ENCODE assay signal across 8 mouse cellular contexts in the genomic region with DNA sequence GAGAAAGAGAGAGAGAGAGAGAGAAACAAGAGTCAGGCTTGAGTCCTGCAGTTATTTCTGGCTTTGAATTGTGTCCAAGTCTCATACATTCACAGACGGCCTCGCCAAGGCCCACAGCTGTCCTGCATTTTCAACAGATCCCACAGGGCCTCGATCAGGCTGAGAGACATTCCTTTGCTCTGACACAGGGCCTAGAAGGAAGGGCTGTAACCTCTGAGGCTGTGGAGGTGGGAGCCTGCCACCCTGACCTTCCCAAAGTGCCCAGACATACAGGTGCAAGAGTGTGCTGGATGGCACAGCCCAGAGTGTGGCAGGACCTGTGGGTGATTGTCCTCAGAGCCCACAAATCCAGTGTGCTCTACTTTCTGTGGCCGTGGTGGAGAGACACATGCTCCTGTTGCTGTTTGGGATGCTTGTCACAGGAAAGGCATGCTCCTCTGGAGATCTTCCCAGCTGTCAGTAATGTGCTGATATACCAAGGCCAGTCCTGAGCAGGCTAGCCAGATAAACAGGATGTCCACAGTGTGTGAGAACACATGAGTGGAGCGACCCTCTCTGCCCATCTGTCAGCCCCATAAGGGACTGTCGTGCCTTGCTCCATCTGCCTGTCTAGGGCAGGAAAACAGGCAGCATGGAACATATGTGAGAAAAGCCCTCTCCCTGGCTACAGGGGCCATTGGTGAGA.
DNase-seq lines count a peak whose midpoint lies in the region; ATAC-seq lines count a peak whose summit lies in the region.

No protein-coding gene starts in this region.

- H3K9me3 ChIP-seq in embryonic facial prominence, embryonic 11.5 days (replicated peaks; ENCODE audit: control insufficient read depth, low read length) = no peaks in the 10 kb centered on the region
- no peaks in the 10 kb centered on the region for H3K9me3 ChIP-seq in heart, embryonic 10.5 days
- no peaks in the 10 kb centered on the region for H3K9me3 ChIP-seq in lung, embryonic 16.5 days (ENCODE audit: control insufficient read depth, low read length)

- no peaks in the 10 kb centered on the region for H3K27me3 ChIP-seq in embryonic facial prominence, embryonic 11.5 days (ENCODE audit: control insufficient read depth, insufficient read depth, low read length)
- H3K27me3 ChIP-seq in heart, embryonic 10.5 days (ENCODE audit: insufficient read depth, poor library complexity, severe bottlenecking) = no peaks in the 10 kb centered on the region
- H3K27me3 ChIP-seq in lung, embryonic 16.5 days (ENCODE audit: control insufficient read depth, insufficient read depth, low read depth, low read length) = no peaks in the 10 kb centered on the region

- H3K4me1 ChIP-seq in embryonic facial prominence, embryonic 11.5 days (ENCODE audit: control insufficient read depth, insufficient read depth, low read length) = no peaks in the 10 kb centered on the region; the same call in 1 of the 2 replicates
- peaks cover 24% of the 10 kb centered on the region for H3K4me1 ChIP-seq in heart, embryonic 10.5 days
- H3K4me1 ChIP-seq in lung, embryonic 16.5 days (replicated peaks; ENCODE audit: control insufficient read depth, insufficient read depth, low read length) = peaks cover 14% of the 10 kb centered on the region; the same call in 1 of the 2 replicates

- peak; percentile 83 for ATAC-seq in embryonic facial prominence, embryonic 11.5 days (replicated peaks; ENCODE audit: insufficient number of reproducible peaks, low FRiP score, low TSS enrichment, low read depth)
- peak; percentile 97 for ATAC-seq in lung, embryonic 16.5 days (ENCODE audit: low read depth)

- WGBS in embryonic facial prominence, embryonic 11.5 days = 30% methylated on average over 6 of the region's 6 CpGs
- WGBS in heart, embryonic 10.5 days = 8% methylated on average over 6 of the region's 6 CpGs
- 12% methylated on average over 6 of the region's 6 CpGs for WGBS in lung, embryonic 16.5 days

- peak; percentile 77 to 79 for DNase-seq in cerebellum, postnatal 10 days
- DNase-seq in cerebellum, adult 11 months = no peak
- DNase-seq in embryonic facial prominence, embryonic 11.5 days (ENCODE audit: low spot score) = peak; percentile 66
- peak; percentile 85 for DNase-seq in heart, embryonic 10.5 days (ENCODE audit: low spot score)
- peak; percentile 38 to 45 for DNase-seq in kidney, adult 8-10 months
- peak; percentile 81 for DNase-seq in retina, postnatal 1 day
- no peak for DNase-seq in MN1 (ENCODE audit: low spot score)

- no peak overlapping the region for H3K4me2 ChIP-seq in embryonic facial prominence, embryonic 11.5 days (ENCODE audit: low read depth, low read length)
- no peak overlapping the region for H3K4me2 ChIP-seq in lung, embryonic 16.5 days (ENCODE audit: low read depth, low read length)

- H3K27ac ChIP-seq in embryonic facial prominence, embryonic 11.5 days (replicated peaks; ENCODE audit: low read depth, low read length) = no peak overlapping the region
- H3K27ac ChIP-seq in heart, embryonic 10.5 days = peak overlapping the region; percentile 83
- H3K27ac ChIP-seq in lung, embryonic 16.5 days (ENCODE audit: low read length) = peak overlapping the region; percentile 98

- no peak overlapping the region for H3K4me3 ChIP-seq in embryonic facial prominence, embryonic 11.5 days (ENCODE audit: low read depth, low read length)
- no peak overlapping the region for H3K4me3 ChIP-seq in heart, embryonic 10.5 days
- H3K4me3 ChIP-seq in lung, embryonic 16.5 days (ENCODE audit: low read length) = no peak overlapping the region

- no peaks in the 10 kb centered on the region for H3K36me3 ChIP-seq in embryonic facial prominence, embryonic 11.5 days (replicated peaks; ENCODE audit: control insufficient read depth, insufficient read depth, low read depth, low read length)
- H3K36me3 ChIP-seq in heart, embryonic 10.5 days = no peaks in the 10 kb centered on the region
- H3K36me3 ChIP-seq in lung, embryonic 16.5 days (ENCODE audit: control insufficient read depth, insufficient read depth, low read length) = no peaks in the 10 kb centered on the region

- H3K9ac ChIP-seq in embryonic facial prominence, embryonic 11.5 days (replicated peaks; ENCODE audit: low read length) = no peak overlapping the region
- no peak overlapping the region for H3K9ac ChIP-seq in lung, embryonic 16.5 days (ENCODE audit: low read length)

Comparison
In these comparisons a context has a peak if more than half of its experiments do, and no peak if none do; other contexts are left out.
1. DNase-seq: peak in cerebellum, postnatal 10 days (2 of 2), embryonic facial prominence, embryonic 11.5 days (single experiment), heart, embryonic 10.5 days (single experiment), kidney, adult 8-10 months (2 of 2) and retina, postnatal 1 day (single experiment); none in cerebellum, adult 11 months (single experiment) and MN1 (single experiment).